Mouse (Mus musculus) testis, adult 2 months (tissue): ENCODE results near the gene Col6a6. TPM values are rescaled to one million over a fixed set of nuclear protein-coding genes. Genes with fewer than 3 reads are reported as not detected.
"Not testable (repeated sequence)": the region's sequence is repeated elsewhere in the genome, so short reads cannot be mapped to it uniquely, and the experiment has no call there.

Experiments
- H3K27ac ChIP-seq: fragments of 200-500 bp; 2 replicates; pipeline ENCODE4 v1.5.1; 2012; ENCODE audit warnings: low read depth, low read length; ENCODE audit not compliant: control insufficient read depth, insufficient read depth
- H3K27me3 ChIP-seq: fragments of 200-500 bp; 2 replicates; pipeline ENCODE4 v1.6.1; 2012; ENCODE audit warnings: mild to moderate bottlenecking, low read length, moderate library complexity; ENCODE audit not compliant: control insufficient read depth, insufficient read depth
- H3K36me3 ChIP-seq: fragments of 200-500 bp; 2 replicates; pipeline ENCODE4 v1.6.1; 2012; ENCODE audit warnings: mild to moderate bottlenecking, low read length; ENCODE audit not compliant: control insufficient read depth, insufficient read depth
- H3K4me1 ChIP-seq: fragments of 200-500 bp; 2 replicates; pipeline ENCODE4 v1.6.1; 2012; ENCODE audit warnings: low read length; ENCODE audit not compliant: control insufficient read depth, insufficient read depth
- H3K4me3 ChIP-seq: fragments of 200-500 bp; 2 replicates; pipeline ENCODE4 v1.5.1; 2012; ENCODE audit warnings: low read depth, mild to moderate bottlenecking, low read length, moderate library complexity, mixed read lengths; ENCODE audit not compliant: control insufficient read depth
- CTCF ChIP-seq: fragments of 200-500 bp; IDR thresholded peaks from 2 replicates; pipeline ENCODE4 v1.5.1; 2012; ENCODE audit warnings: low read depth, mild to moderate bottlenecking, inconsistent platforms, low read length, moderate library complexity; ENCODE audit not compliant: control insufficient read depth, insufficient read depth, insufficient replicate concordance
- POLR2A ChIP-seq: fragments of 200-500 bp; IDR thresholded peaks from 2 replicates; pipeline ENCODE4 v1.6.1; 2012; ENCODE audit warnings: low read depth, mild to moderate bottlenecking, inconsistent platforms, low read length, moderate library complexity; ENCODE audit not compliant: control insufficient read depth
- polyA plus RNA-seq: library from polyadenylated mRNA; depleted of rRNA; stranded (reverse); fragments of >200 nt; gene quantifications from 2 replicates; pipeline ENCODE4 v1.2.3, GENCODE M21; 2012; rRNA removed

Gene Col6a6
- polyA plus RNA-seq, 1 experiment: 0.30 TPM

GRCm38 (mm10) chr9:105659877-105660276, 168.1 kb downstream of the Col6a6 start:
- Histone ChIP-seq H3K27ac (no peak overlapping the region), H3K4me3 (no peak overlapping the region), H3K4me1 (no peaks in the 10 kb centered on the region), H3K27me3 (no peaks in the 10 kb centered on the region), H3K36me3 (peaks cover 3% of the 10 kb centered on the region)
- TF ChIP-seq POLR2A (no peak), CTCF (no peak)

- TF ChIP-seq CTCF (no peak), POLR2A (no peak)
These were observed 169.7 kb downstream of the Col6a6 start for GRCm38 (mm10) chr9:105658216-105658615.

GRCm38 (mm10) chr9:105656189-105656588, 171.8 kb downstream of the Col6a6 start:
- Histone ChIP-seq H3K4me3 (no peak overlapping the region), H3K27ac (no peak overlapping the region), H3K27me3 (no peaks in the 10 kb centered on the region), H3K4me1 (no peaks in the 10 kb centered on the region), H3K36me3 (peaks cover 3% of the 10 kb centered on the region; the same call in 1 of the 2 replicates)
- TF ChIP-seq POLR2A: no peak
- TF ChIP-seq CTCF: no peak

More at GRCm38 (mm10) chr9:105658216-105658615, 169.7 kb downstream of the Col6a6 start:
- H3K4me3 ChIP-seq: no peak overlapping the region
- no peaks in the 10 kb centered on the region for H3K27me3 ChIP-seq
- H3K27ac ChIP-seq: no peak overlapping the region
- H3K36me3 ChIP-seq: peaks cover 5% of the 10 kb centered on the region
- no peaks in the 10 kb centered on the region for H3K4me1 ChIP-seq

GRCm38 (mm10) chr9:105642460-105643371, 185.2 kb downstream of the Col6a6 start, which contains the start of gene Pik3r4:
Pik3r4 (plus strand) TSS chr9:105642978.
- Histone ChIP-seq H3K4me1 (peaks cover 2% of the 10 kb centered on the region), H3K4me3 (peak within 1 kb of the TSS; percentile 96), H3K27me3 (no peaks in the 10 kb centered on the region), H3K27ac (peak within 1 kb of the TSS; percentile 75), H3K36me3 (no peaks in the 10 kb centered on the region; the same call in 1 of the 2 replicates)
- TF ChIP-seq CTCF: no peak
- peak; percentile 94 for TF ChIP-seq POLR2A

- not testable (repeated sequence) for H3K4me1 ChIP-seq, H3K36me3 ChIP-seq, H3K27ac ChIP-seq, H3K4me3 ChIP-seq, H3K27me3 ChIP-seq
These were observed 186.6 kb downstream of the Col6a6 start for GRCm38 (mm10) chr9:105641377-105641776.

Other genes with a start within 250 kb of the Col6a6 start
- gene Pik3r4, start 185.2 kb downstream of the Col6a6 start, polyA plus RNA-seq: 8.2 and 8.6 TPM in 2 replicates
- gene Col6a5, start 132.5 kb upstream of the Col6a6 start, polyA plus RNA-seq: 4.1 and 6.3 TPM in 2 replicates